Mouse (Mus musculus): ENCODE results near the gene St6galnac4.

- TF ChIP-seq CTCF (conservative IDR thresholded peaks at IDR 0.05; ENCODE audit: insufficient read depth, insufficient read length, low read depth, low read length), result no peak
- no peak for TF ChIP-seq POLR2A (IDR thresholded peaks at IDR 0.05; ENCODE audit: low read depth, low read length)
Measured at GRCm38 (mm10) chr2:32647366-32647765, 60.5 kb downstream of the St6galnac4 start.

Data from kidney, adult 2 months (tissue).